Mouse (Mus musculus) lung, postnatal 0 days (tissue): Measurements from ENCODE around the gene Baz2b. TPM values are rescaled to one million over a fixed set of nuclear protein-coding genes. Genes with fewer than 3 reads are reported as not detected.

ENCODE experiments used
- ATAC-seq: fragments of 200-750 bp; cut with Nextera tagmentation; 2 replicates; pipeline ENCODE4 v1.8.0; 2017; ENCODE audit warnings: moderate library complexity
- DNase-seq: peaks from one replicate; pipeline ENCODE4 v3.0.0-alpha.2; 2016; ENCODE audit warnings: low spot score
- H3K27ac ChIP-seq: fragments of 300-500 bp; sonication (generic); 2 replicates; pipeline ENCODE4 v1.5.1; 2014; ENCODE audit warnings: antibody characterized with exemption, mild to moderate bottlenecking, low read length, mixed read lengths
- H3K27me3 ChIP-seq: fragments of 300-500 bp; sonication (generic); replicated peaks from 2 replicates; pipeline ENCODE4 v1.6.1; 2014; ENCODE audit warnings: low read length, mixed read lengths; ENCODE audit not compliant: insufficient read depth
- H3K36me3 ChIP-seq: fragments of 300-500 bp; sonication (generic); 2 replicates; pipeline ENCODE4 v1.6.1; 2014; ENCODE audit warnings: low read length, mixed read lengths; ENCODE audit not compliant: insufficient read depth
- H3K4me1 ChIP-seq: fragments of 300-500 bp; sonication (generic); 2 replicates; pipeline ENCODE4 v1.6.1; 2014; ENCODE audit warnings: antibody characterized with exemption, low read depth, low read length, mixed read lengths; ENCODE audit not compliant: insufficient read depth
- H3K4me2 ChIP-seq: fragments of 300-500 bp; sonication (generic); replicated peaks from 2 replicates; pipeline ENCODE4 v1.6.1; 2014; ENCODE audit warnings: low read depth, mild to moderate bottlenecking, low read length, moderate library complexity, mixed read lengths
- H3K4me3 ChIP-seq: fragments of 300-500 bp; sonication (generic); 2 replicates; pipeline ENCODE4 v1.5.1; 2014; ENCODE audit warnings: low read depth, low read length
- H3K9ac ChIP-seq: fragments of 300-500 bp; sonication (generic); replicated peaks from 2 replicates; pipeline ENCODE4 v1.6.1; 2014; ENCODE audit warnings: low read depth, mild to moderate bottlenecking
- H3K9me3 ChIP-seq: fragments of 300-500 bp; sonication (generic); 2 replicates; pipeline ENCODE4 v1.6.1; 2016; ENCODE audit warnings: low read length, mixed read lengths
- CTCF ChIP-seq: IDR thresholded peaks from 2 replicates; pipeline ENCODE4 v1.5.1; 2016; ENCODE audit warnings: antibody characterized with exemption, mild to moderate bottlenecking
- EP300 ChIP-seq: IDR thresholded peaks from 2 replicates; pipeline ENCODE4 v1.6.1; 2016; ENCODE audit warnings: antibody characterized with exemption, mild to moderate bottlenecking, control low read depth
- WGBS: fragments of 180-500 bp; shearing (Covaris S2); extraction: QIAGEN DNeasy Blood & Tissue Kit; methylation state at CpG from one replicate; pipeline ENCODE4 v1.1.7; 2014; 5-methylcytosine and 5-hydroxymethylcytosine counted together
- polyA plus RNA-seq: library from polyadenylated mRNA; unstranded; fragments of >200 nt; fragmentation: Nextera tagmentation; extraction: Ambion mirVana; gene quantifications from 2 replicates; pipeline ENCODE4 v1.2.1, GENCODE M21; 2015

Gene Baz2b
- polyA plus RNA-seq, 1 experiment from 2014 or later = 63.0 TPM

DNA sequence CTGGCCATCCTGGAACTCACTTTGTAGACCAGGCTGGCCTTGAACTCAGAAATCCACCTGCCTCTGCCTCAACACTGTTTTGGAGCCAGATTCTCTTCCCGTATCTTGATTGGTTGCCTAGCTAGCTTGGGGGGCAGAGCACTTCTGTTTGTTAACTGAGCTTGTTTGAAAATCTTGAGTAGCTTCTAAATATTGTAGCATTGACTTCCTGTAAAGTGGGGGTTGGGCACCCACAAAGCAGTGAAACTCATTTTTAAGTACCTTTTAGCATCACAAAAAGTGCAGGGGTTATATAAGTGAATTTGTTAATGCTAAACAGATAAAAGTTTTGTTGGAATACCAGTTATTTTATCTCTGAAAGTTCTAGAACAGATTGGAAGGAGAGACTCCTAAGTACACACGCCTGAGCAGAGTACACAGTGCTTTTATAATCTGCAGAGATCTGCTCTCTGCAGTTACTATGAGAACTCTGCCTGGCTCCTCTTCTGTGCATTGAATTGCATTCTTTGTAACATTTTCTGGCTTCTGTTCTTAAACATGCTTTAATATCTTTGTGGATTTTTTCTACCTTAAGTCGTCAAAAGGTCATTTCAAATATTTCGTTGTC is 7.0 kb upstream of the Baz2b start:
- H3K36me3 ChIP-seq = no peaks in the 10 kb centered on the region
- peak; percentile 15 for DNase-seq
- H3K4me1 ChIP-seq = peaks cover 24% of the 10 kb centered on the region; the same call in 1 of the 2 replicates
- no peaks in the 10 kb centered on the region for H3K9me3 ChIP-seq
- no peaks in the 10 kb centered on the region for H3K27me3 ChIP-seq
- no peak for TF ChIP-seq CTCF
- TF ChIP-seq EP300 = no peak
- 47% methylated on average over 4 of the region's 4 CpGs for WGBS
- no peak overlapping the region for H3K4me3 ChIP-seq
- ATAC-seq = no peak
- no peak overlapping the region for H3K4me2 ChIP-seq
- no peak overlapping the region for H3K27ac ChIP-seq
- H3K9ac ChIP-seq = no peak overlapping the region

GRCm38 (mm10) chr2:60214683-60215082 is 5.0 kb upstream of the Baz2b start:
- TF ChIP-seq CTCF (no peak), EP300 (no peak)
- Histone ChIP-seq H3K4me1 (peaks cover 29% of the 10 kb centered on the region; the same call in 1 of the 2 replicates), H3K36me3 (no peaks in the 10 kb centered on the region), H3K27ac (no peak overlapping the region), H3K4me2 (no peak overlapping the region), H3K9ac (no peak overlapping the region), H3K4me3 (no peak overlapping the region), H3K9me3 (no peaks in the 10 kb centered on the region), H3K27me3 (no peaks in the 10 kb centered on the region)
- ATAC-seq (no peak), DNase-seq (no peak)
- 86% methylated on average over 2 of the region's 2 CpGs for WGBS

- Histone ChIP-seq H3K9ac (no peak overlapping the region), H3K4me3 (no peak overlapping the region), H3K9me3 (no peaks in the 10 kb centered on the region), H3K27me3 (no peaks in the 10 kb centered on the region), H3K4me1 (peaks cover 32% of the 10 kb centered on the region; the same call in 1 of the 2 replicates), H3K4me2 (no peak overlapping the region; the same call in 1 of the 2 replicates), H3K27ac (no peak overlapping the region), H3K36me3 (no peaks in the 10 kb centered on the region)
- ATAC-seq (no peak), DNase-seq (peak; percentile 27)
- TF ChIP-seq CTCF = no peak
- TF ChIP-seq EP300 = no peak
Measured at GRCm38 (mm10) chr2:60212488-60212887, 2.8 kb upstream of the Baz2b start.

DNA sequence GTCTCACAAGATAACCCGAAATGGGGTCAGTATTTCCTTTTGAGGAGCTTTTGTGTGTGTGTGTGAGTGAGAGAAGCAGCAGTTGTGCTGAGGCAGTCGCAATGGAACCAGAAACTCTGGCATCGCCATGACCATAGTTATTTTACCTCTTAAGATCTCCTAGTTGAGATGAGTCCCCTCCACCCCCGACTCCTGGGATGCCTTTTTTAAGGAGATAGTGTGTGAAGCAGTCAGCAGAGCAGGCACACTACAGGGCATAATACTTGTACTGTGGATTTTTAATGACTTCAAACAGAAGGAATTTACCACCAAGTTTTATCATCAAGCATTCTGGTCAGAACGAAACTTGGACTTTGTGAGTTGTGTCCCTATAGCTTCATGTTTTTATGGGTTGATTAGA is 1.2 kb upstream of the Baz2b start:
- H3K36me3 ChIP-seq = no peaks in the 10 kb centered on the region
- H3K9me3 ChIP-seq = no peaks in the 10 kb centered on the region
- peak overlapping the region; percentile 70 for H3K4me2 ChIP-seq
- ATAC-seq = no peak
- peak overlapping the region; percentile 91 for H3K4me3 ChIP-seq
- H3K9ac ChIP-seq = peak overlapping the region; percentile 93
- no peak for TF ChIP-seq CTCF
- no peak for TF ChIP-seq EP300
- H3K27me3 ChIP-seq = no peaks in the 10 kb centered on the region
- 2% methylated on average over 5 of the region's 5 CpGs for WGBS
- DNase-seq = no peak
- H3K27ac ChIP-seq = peak overlapping the region; percentile 93; the same call in 1 of the 2 replicates
- peaks cover 19% of the 10 kb centered on the region; the same call in 1 of the 2 replicates for H3K4me1 ChIP-seq

DNA sequence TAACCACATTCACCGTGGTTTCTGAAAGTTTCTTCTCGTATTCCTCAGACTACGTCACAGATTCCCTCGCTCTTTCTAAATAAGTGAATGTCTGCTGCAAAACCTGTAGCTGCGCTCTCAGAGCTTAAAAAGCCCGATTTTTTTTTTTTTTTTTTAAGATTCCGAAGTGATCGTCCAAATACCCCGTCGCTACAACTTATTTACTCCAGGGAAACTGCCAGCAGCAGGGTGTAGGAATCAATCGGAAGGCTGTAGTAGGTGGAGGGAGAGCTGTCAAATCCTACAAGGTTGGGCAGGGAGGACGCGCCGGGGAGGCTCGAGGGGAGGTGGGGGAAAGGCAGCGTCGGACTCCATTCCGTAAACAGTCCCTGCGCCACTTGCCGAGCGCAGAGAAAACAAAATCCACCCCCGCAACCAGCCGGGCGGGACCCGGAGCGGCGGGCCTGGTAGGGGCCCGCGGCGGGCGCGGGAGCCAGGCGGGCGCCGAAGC is 472 bp downstream of the Baz2b start:
- Histone ChIP-seq H3K27ac (peak overlapping the region; percentile 93), H3K4me1 (peaks cover 16% of the 10 kb centered on the region; the same call in 1 of the 2 replicates), H3K9me3 (no peaks in the 10 kb centered on the region), H3K4me3 (peak overlapping the region; percentile 91), H3K9ac (peak overlapping the region; percentile 93), H3K27me3 (no peaks in the 10 kb centered on the region), H3K36me3 (peaks cover 9% of the 10 kb centered on the region; the same call in 1 of the 2 replicates), H3K4me2 (peak overlapping the region; percentile 70)
- TF ChIP-seq CTCF (no peak), EP300 (no peak)
- whole genome bisulfite sequencing = under 1% methylated on average over 21 of the region's 35 CpGs
- DNase-seq (peak; percentile 71), ATAC-seq (no peak; the same call in none of the 2 replicates)

DNA sequence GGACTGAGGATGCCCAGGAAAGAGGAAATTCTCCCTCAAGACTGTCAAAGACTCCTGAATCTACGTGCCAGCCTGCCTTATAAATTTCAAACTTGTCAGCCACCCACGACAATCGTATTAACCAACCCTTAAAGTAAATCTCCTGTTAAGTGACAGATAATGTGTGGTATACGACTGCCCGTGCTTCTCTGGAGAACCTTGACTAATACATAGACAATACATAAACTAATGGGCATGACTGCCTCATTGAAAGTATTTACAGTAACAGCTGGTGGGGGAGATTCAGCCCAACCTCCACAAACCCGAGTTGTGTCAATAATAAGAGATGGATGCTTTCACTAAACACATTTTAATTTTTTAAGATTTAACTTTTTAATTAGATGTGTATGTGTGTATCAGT is 3.8 kb downstream of the Baz2b start:
- Histone ChIP-seq H3K9ac (no peak overlapping the region), H3K27me3 (no peaks in the 10 kb centered on the region), H3K4me3 (no peak overlapping the region), H3K4me1 (peaks cover 5% of the 10 kb centered on the region; the same call in 1 of the 2 replicates), H3K36me3 (peaks cover 9% of the 10 kb centered on the region; the same call in 1 of the 2 replicates), H3K27ac (no peak overlapping the region), H3K9me3 (no peaks in the 10 kb centered on the region), H3K4me2 (no peak overlapping the region)
- no peak for TF ChIP-seq CTCF
- no peak for TF ChIP-seq EP300
- DNase-seq (no peak), ATAC-seq (no peak)
- WGBS = 77% methylated on average over 6 of the region's 6 CpGs
